Mouse (Mus musculus) cerebellum, adult 9-11 months (tissue): ENCODE results near the gene Dhrs3.

Source experiments
- DNase-seq: peaks from one replicate; pipeline ENCODE4 v3.0.0; 2022

Gene Dhrs3

GRCm38 (mm10) chr4:144977057-144977456 lies 84.4 kb downstream of the Dhrs3 start:
- no peak for DNase-seq
